Mouse (Mus musculus) MN1 (cell line): Measurements from ENCODE around the gene Selenbp2.
"Not testable (repeated sequence)": the region's sequence is repeated elsewhere in the genome, so short reads cannot be mapped to it uniquely, and the experiment has no call there.

ENCODE experiments used
- DNase-seq: peaks from one replicate; pipeline ENCODE4 v3.0.0-alpha.2; 2016; ENCODE audit warnings: low spot score

Gene Selenbp2

DNA sequence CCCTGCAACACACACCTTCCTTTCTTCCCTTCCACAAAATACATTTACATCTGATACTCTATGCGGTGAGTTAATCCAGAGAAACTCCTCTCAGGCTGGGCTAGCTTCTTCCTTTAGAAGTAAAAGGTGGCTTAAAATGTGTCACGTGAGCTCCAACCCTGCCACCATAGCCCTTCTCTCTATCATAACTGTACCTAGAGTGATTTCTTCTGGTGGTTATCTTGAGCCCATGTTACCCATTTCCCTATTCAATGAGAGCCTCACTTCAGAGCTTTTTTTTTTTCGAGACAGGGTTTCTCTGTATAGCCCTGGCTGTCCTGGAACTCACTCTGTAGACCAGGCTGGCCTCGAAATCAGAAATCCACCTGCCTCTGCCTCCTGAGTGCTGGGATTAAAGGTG is 1.7 kb upstream of the Selenbp2 start:
- not testable (repeated sequence) for DNase-seq

DNA sequence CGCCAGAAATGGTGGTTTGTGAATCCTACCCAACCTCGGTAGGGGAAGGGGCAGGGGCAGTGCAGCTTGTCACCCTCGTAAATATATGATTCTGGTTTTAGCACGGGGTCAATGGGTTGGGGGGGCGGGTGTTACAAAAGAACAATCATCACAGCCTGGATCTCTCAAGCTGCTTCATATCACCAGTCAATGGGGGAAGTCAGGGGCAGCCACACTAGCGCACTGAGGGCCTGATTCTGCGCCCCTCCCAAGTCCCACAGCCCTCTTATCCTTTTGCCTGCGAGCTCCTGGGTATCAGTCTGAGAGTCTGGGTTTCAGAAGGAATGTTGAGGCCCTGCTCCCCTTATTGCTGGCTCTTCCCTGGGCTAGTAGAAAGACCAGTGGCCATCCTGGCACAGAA is 518 bp downstream of the Selenbp2 start:
- not testable (repeated sequence) for DNase-seq

DNA sequence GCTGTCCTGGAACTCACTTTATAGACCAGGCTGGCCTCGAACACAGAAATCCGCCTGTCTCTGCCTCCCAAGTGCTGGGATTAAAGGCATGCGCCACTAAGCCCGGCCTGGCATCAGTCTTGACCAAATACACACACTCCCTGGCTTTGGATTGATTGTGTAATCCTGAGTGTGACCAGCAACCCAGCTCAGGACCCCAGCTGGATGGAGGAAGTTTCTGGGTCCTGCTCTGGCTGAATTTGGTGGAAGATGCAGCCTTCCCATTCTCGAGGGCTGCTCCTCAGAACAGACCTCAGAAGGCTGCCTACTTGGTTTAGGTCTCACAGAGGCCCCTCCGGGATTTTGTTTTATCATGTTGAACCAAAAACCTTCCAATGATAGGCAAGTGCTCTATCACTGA is 2.2 kb downstream of the Selenbp2 start:
- peak; percentile 0 for DNase-seq

DNA sequence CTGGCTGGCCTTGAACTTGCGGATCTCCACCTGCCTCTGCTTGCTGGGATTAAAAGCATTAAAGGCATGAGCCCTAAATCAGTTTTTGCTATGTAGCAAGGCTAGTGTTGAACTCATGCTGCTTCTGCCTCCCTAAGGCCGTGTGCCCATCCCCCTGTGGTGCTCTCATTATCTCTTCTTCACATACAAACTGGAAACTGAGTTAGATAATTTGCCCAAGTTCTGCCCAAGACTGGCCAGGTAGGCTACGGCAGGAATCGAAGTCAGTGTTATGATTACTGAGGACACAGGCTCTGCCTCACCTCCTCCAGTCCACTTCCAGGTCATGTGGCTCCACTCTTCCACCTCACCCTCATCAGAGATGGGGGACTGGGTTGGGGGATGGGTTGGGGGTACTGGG is 2.9 kb downstream of the Selenbp2 start:
- DNase-seq, result peak; percentile 1

DNA sequence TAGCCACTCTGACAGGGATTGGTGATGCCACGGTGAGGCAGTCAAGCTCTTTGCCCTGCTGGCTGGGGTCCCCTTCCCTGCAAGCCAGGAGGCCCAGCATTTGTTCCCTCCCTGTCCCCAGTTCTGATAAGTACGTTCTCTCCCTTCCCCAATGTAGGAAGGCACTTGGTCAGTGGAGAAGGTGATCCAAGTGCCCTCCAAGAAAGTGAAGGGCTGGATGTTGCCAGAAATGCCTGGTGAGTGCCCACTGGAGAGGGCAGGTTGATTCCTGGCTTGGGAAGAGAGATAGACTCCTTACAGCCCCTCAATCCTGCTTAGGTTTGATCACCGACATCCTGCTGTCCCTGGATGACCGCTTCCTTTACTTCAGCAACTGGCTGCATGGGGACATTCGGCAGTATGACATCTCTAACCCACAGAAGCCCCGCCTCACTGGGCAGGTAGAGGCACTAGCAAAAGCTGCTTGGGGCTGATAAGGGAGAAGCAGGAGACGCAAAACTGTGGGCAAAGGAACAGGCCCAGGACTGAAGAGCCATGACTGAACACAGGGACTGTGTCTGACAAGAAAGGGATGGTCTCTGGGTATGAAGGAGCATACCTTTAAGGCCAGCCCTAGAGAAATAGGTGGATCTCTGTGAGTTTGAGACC is 8.9 kb downstream of the Selenbp2 start:
- DNase-seq, result peak; percentile 0

DNA sequence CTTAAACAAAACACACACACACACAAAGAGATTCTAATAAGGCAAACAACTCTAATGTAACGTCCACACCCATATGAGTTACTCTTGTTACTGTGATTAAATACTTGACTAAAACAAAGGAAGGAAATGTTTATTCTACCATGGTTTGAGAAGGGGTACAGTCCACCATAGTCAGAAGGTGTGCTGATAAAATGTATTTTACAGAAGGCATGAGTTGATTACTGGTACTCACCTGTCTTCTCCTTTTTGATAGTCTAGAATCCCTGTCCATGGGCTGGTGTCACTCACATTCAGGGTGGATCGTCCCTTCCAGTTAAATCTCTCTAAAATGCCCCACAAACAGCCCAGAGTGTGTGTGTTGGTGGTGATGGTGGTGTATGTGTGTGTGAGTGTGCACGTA is 9.5 kb downstream of the Selenbp2 start:
- DNase-seq, result peak; percentile 4

DNA sequence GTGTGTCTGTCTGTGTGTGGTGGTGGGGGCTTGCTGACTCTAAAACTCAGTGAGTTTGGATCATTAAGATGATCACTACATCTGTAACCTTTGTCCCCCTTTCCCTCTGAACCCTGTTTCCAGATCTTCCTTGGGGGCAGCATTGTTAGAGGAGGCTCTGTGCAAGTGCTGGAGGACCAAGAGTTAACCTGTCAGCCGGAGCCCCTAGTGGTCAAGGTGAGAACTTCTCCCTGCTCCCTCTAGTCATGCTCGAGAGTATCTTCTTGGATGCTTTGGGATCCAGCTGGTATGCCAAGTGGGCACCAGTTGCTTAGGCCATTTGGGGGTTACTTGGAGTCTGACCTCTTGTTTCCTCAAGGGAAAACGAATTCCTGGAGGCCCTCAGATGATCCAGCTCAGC is 10.0 kb downstream of the Selenbp2 start:
- peak; percentile 4 for DNase-seq

DNA sequence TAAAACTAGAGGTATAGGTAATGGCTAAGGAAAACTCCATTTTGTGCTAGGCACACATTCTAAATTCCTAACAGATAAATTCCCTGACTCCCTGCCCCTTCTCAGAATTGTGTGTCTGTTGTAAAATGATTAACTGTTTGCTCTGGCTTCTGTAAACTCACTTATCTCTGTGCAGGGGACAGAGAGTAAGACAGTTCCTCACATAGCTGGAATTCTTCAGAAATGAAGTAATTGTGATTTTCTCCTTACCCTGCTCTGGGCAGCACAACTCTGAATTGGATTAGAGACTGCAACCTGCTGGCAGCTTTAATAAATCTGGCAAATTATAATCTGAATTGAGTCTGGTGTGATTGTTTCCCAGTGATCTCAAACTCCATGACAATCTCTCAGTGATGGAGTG is 17.2 kb downstream of the Selenbp2 start:
- not testable (repeated sequence) for DNase-seq

DNA sequence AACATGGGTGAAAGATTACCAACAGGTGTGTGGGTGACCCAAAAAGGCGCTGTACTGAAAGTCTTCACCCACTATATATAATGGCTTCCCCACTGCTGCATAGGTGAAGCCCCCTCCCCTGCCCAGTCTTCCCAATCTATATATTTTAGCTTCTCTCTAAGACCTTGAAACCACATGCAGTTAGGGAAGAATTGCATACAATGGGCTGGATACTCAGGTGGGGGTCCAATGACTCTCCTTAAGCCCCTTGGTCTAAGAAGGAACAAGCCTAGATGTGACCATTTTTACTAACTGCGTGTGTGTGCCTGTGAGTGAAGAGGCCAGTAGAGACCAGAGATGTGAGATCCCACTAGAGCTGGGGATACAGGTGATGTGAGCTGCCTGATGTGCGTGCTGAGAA is 20.1 kb downstream of the Selenbp2 start:
- DNase-seq, result not testable (repeated sequence)

DNA sequence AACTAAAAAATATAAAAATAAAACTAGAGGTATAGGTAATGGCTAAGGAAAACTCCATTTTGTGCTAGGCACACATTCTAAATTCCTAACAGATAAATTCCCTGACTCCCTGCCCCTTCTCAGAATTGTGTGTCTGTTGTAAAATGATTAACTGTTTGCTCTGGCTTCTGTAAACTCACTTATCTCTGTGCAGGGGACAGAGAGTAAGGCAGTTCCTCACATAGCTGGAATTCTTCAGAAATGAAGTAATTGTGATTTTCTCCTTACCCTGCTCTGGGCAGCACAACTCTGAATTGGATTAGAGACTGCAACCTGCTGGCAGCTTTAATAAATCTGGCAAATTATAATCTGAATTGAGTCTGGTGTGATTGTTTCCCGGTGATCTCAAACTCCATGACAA is 24.9 kb downstream of the Selenbp2 start:
- DNase-seq, result not testable (repeated sequence)

DNA sequence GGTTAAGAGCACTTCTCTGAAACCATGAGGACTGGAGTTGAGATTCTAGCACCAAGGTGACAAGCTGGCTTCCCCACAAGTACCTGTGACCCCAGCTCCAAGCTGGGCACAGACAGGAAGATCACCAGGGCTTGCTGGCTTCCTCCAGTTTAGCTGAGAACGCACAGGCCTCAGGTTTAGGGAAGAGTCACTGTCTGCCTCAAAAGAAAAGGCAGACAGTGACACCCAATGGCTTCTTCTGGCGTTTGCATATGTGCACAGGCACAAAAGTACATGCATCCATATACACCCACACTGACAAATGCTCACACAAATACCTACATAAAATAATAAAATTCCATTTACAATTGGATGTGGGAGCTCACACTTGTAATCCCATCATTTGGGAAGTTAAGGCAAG is 30.3 kb downstream of the Selenbp2 start:
- DNase-seq, result peak; percentile 43

DNA sequence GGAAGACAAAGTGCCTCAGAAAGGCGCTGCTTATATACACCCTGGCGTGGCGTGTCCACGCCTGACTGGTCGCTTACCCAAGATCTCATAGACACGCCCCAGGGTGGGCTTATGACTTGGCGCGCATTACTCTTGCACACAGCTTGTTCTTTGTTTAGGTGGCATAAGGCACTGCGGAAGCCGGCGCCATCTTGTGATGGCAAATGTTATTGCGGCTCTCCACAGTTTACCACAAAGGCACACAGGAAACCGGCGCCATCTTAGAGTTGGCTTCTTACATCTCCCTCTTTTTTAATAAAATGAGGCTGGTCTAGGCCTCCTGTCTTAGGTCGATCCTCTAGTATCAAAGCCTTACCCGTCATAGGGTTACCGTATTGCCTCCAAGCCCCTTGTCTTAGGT is 52.3 kb downstream of the Selenbp2 start:
- no peak for DNase-seq
